Mouse (Mus musculus) forebrain, postnatal 0 days (tissue): Measurements from ENCODE around the gene Tm9sf4. TPM values are rescaled to one million over a fixed set of nuclear protein-coding genes. Genes with fewer than 3 reads are reported as not detected.

ENCODE experiments used
- ATAC-seq: fragments of 200-750 bp; cut with Nextera tagmentation; 2 replicates; pipeline ENCODE4 v1.8.0; 2017; ENCODE audit warnings: mild to moderate bottlenecking, moderate library complexity
- DNase-seq: peaks from one replicate; pipeline ENCODE4 v3.0.0-alpha.2; 2015
- H3K27ac ChIP-seq: fragments of 300-500 bp; sonication (generic); 2 replicates; pipeline ENCODE4 v1.5.1; 2014; ENCODE audit warnings: low read depth, mild to moderate bottlenecking, antibody characterized with exemption, low read length, moderate library complexity, mixed read lengths
- H3K27me3 ChIP-seq: fragments of 300-500 bp; sonication (generic); 2 replicates; pipeline ENCODE4 v1.6.1; 2014; ENCODE audit warnings: mild to moderate bottlenecking, low read length, mixed read lengths; ENCODE audit not compliant: insufficient read depth
- H3K36me3 ChIP-seq: fragments of 300-500 bp; sonication (generic); 2 replicates; pipeline ENCODE4 v1.6.1; 2014; ENCODE audit warnings: mild to moderate bottlenecking, moderate library complexity; ENCODE audit not compliant: insufficient read depth
- H3K4me1 ChIP-seq: fragments of 300-500 bp; sonication (generic); 2 replicates; pipeline ENCODE4 v1.6.1; 2014; ENCODE audit warnings: antibody characterized with exemption; ENCODE audit not compliant: insufficient read depth
- H3K4me2 ChIP-seq: fragments of 300-500 bp; sonication (generic); 2 replicates; pipeline ENCODE4 v1.6.1; 2014; ENCODE audit warnings: low read depth, mild to moderate bottlenecking, moderate library complexity
- H3K4me3 ChIP-seq: fragments of 300-500 bp; sonication (generic); 2 replicates; pipeline ENCODE4 v1.5.1; 2014; ENCODE audit warnings: low read depth, low read length, mixed read lengths
- H3K9ac ChIP-seq: fragments of 300-500 bp; sonication (generic); 2 replicates; pipeline ENCODE4 v1.6.1; 2014; ENCODE audit warnings: mild to moderate bottlenecking
- H3K9me3 ChIP-seq: fragments of 300-500 bp; sonication (generic); 2 replicates; pipeline ENCODE4 v1.6.1; 2016; ENCODE audit warnings: low read length
- CTCF ChIP-seq: sonication (generic); IDR thresholded peaks from 2 replicates; pipeline ENCODE4 v1.5.1; 2016; ENCODE audit warnings: antibody characterized with exemption, control low read depth, low read depth
- WGBS: fragments of 180-500 bp; shearing (Covaris S2); extraction: QIAGEN DNeasy Blood & Tissue Kit; methylation state at CpG from one replicate; pipeline ENCODE4 v1.1.7; 2014; 5-methylcytosine and 5-hydroxymethylcytosine counted together
- polyA plus RNA-seq: library from polyadenylated mRNA; unstranded; fragments of >200 nt; fragmentation: Nextera tagmentation; extraction: Ambion mirVana; gene quantifications from 2 replicates; pipeline ENCODE4 v1.2.1, GENCODE M21; 2015
- total RNA-seq: library from RNA; depleted of rRNA; stranded (reverse); fragments of >200 nt; gene quantifications from 2 replicates; pipeline ENCODE4 v1.2.3, GENCODE M21; 2014

The Tm9sf4 gene
- total and polyA plus RNA-seq, 2 experiments from 2014 or later: 60.4 to 69.3 TPM

DNA sequence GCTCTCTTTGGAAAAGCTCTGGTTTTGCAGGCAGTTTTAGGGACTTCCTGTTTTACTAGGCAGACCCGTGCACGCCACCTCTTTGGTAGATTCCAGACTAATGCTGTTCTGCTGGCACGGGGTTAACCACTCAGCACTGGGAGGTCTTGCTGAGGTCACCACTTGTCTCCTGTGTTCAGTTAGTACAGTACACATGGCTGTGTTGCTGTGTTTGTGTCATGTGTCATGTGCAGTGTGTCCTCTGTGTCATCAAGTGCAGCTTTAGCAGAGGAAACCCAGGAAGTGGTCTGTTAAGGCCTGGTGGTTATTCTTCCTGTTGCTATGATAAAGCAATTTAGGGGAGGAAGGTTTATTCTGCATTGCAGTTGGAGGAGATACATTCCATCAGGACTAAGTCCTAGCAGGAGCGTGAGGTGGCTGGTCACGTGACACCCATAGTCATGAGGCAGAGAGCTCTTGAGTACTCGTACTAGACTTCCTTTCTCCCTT, 53.7 kb downstream of the Tm9sf4 start:
- H3K9ac ChIP-seq: no peak overlapping the region
- H3K4me2 ChIP-seq: no peak overlapping the region
- 80% methylated on average over 6 of the region's 6 CpGs for WGBS
- H3K4me3 ChIP-seq: no peak overlapping the region
- H3K27me3 ChIP-seq: no peaks in the 10 kb centered on the region
- H3K36me3 ChIP-seq: peaks cover 8% of the 10 kb centered on the region
- no peaks in the 10 kb centered on the region for H3K4me1 ChIP-seq
- no peaks in the 10 kb centered on the region for H3K9me3 ChIP-seq
- DNase-seq: no peak
- H3K27ac ChIP-seq: no peak overlapping the region
- TF ChIP-seq CTCF: no peak
- ATAC-seq: no peak

DNA sequence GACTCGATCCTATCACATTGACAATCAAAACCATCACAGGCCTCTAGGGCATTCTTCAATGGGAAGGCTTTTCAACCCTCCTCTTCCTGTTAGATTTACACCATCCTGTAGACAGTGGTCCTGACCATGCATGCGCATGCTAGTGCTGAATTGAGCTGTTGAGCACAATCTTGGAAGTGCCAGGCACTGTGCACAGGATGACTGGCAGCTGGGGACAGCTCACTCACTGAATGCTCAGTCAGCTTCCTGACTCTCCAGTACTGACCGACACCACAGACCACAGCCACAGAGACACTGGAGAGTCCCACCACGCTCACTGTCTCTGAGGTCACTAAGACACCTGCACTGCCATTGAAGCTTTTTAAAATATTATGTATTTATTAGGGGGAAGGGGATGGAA, 54.3 kb downstream of the Tm9sf4 start:
- ATAC-seq: no peak
- no peak overlapping the region for H3K9ac ChIP-seq
- H3K27ac ChIP-seq: no peak overlapping the region
- no peak for DNase-seq
- H3K36me3 ChIP-seq: peaks cover 4% of the 10 kb centered on the region; the same call in 1 of the 2 replicates
- H3K27me3 ChIP-seq: no peaks in the 10 kb centered on the region
- no peak for TF ChIP-seq CTCF
- H3K9me3 ChIP-seq: no peaks in the 10 kb centered on the region
- WGBS: 89% methylated on average over 4 of the region's 4 CpGs
- no peak overlapping the region for H3K4me2 ChIP-seq
- H3K4me1 ChIP-seq: no peaks in the 10 kb centered on the region
- H3K4me3 ChIP-seq: no peak overlapping the region

DNA sequence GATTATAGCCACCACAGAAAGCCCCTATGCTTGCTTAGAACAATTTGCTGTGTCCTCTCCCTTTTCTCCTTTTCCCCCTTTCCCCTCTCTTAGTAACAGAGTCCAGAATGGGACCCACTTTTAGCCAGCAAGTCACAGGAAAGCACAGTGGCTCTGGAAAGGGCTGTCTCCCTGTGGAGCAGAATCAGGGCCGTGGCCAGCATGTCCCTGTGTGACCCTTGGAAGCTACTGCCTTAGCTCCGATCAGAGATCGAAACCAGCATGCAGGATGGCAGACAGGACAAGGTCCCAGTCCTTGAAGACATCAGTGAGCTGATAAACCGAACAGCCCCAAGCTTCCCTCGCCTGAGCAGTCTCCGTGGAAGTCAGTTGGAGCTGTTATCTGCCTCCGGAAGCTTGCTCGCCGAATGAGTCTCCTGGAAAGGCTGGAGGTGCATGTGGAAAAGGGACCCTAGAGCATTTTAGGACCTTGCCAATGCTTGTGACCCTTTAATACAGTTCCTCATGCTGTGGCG, 56.8 kb downstream of the Tm9sf4 start:
- no peaks in the 10 kb centered on the region for H3K36me3 ChIP-seq
- H3K4me3 ChIP-seq: no peak overlapping the region
- H3K9ac ChIP-seq: no peak overlapping the region
- DNase-seq (no peak), ATAC-seq (no peak)
- no peaks in the 10 kb centered on the region for H3K9me3 ChIP-seq
- 92% methylated on average over 10 of the region's 10 CpGs for WGBS
- no peaks in the 10 kb centered on the region for H3K27me3 ChIP-seq
- H3K4me1 ChIP-seq: no peaks in the 10 kb centered on the region
- H3K4me2 ChIP-seq: no peak overlapping the region
- no peak for TF ChIP-seq CTCF
- H3K27ac ChIP-seq: no peak overlapping the region

DNA sequence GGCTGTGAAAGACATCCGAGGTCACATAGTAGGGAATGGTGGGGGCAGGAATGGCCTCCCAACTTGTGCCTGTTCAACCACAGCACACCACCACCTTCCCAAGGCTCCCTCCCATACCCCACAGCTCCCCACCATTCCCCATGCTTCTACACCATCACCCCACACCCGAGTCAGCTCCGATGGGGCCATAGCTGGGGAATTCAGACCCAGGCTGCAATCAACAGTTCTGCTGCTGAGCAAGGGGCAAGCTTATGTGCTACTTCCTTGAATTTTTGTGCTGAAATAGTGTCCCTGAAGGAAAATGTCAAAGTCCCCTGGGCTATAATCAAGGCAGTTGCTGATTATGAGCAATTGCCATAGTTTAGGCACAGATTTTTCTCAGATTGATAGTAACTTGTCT, 57.4 kb downstream of the Tm9sf4 start:
- Histone ChIP-seq H3K4me3 (no peak overlapping the region), H3K4me1 (no peaks in the 10 kb centered on the region), H3K4me2 (no peak overlapping the region), H3K27ac (no peak overlapping the region), H3K9ac (no peak overlapping the region), H3K9me3 (no peaks in the 10 kb centered on the region), H3K27me3 (no peaks in the 10 kb centered on the region), H3K36me3 (no peaks in the 10 kb centered on the region)
- DNase-seq (no peak), ATAC-seq (no peak)
- no peak for TF ChIP-seq CTCF
- WGBS: 84% methylated on average over 3 of the region's 3 CpGs

DNA sequence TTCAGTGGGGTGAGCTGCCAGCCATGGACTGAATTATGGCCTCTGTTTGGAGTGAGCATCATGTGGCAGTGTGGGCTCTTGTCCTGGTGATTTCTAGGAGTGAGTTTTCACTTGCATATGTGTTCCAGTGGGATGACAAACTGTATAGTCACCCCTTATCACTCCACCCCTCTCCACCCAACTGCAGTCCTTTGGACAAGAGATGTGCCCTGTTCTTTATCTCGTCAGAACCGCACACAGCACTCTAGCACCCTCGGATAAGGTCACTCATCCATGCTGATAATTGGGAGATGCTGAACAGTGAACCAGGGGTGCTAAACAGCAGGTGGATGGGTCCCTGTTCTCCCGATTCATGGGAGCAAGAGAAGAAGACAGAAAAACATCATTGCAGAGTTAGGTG, 60.5 kb downstream of the Tm9sf4 start:
- no peak for TF ChIP-seq CTCF
- H3K27me3 ChIP-seq: no peaks in the 10 kb centered on the region
- H3K27ac ChIP-seq: no peak overlapping the region

DNA sequence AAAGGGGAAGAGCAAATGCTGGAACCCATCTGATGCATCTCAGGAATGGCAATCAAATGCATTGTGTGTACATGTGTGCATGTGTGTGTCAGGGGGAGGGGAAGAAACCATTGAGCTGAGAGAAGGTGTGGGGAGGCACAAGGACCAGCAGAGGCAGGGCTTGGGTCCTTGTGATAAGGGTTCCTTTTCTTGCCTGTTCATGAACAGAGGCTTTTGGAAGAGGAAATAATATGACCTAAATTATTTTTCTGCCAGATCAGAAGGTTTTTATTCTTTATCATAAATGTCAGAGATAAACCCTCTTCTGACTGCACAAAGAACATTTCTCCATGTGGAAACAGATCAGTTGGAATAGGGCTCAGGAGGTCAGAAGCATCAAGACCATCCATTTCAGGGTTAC, 61.0 kb downstream of the Tm9sf4 start:
- Histone ChIP-seq H3K4me1 (peaks cover 4% of the 10 kb centered on the region; the same call in 1 of the 2 replicates), H3K4me3 (no peak overlapping the region), H3K9me3 (no peaks in the 10 kb centered on the region), H3K36me3 (no peaks in the 10 kb centered on the region), H3K9ac (no peak overlapping the region), H3K4me2 (no peak overlapping the region), H3K27ac (no peak overlapping the region), H3K27me3 (no peaks in the 10 kb centered on the region)
- ATAC-seq: no peak
- DNase-seq: no peak
- TF ChIP-seq CTCF: no peak

More for the DNA sequence above, 60.5 kb downstream of the Tm9sf4 start:
- Histone ChIP-seq H3K4me3 (no peak overlapping the region), H3K36me3 (no peaks in the 10 kb centered on the region), H3K9me3 (no peaks in the 10 kb centered on the region), H3K4me1 (peaks cover 4% of the 10 kb centered on the region; the same call in 1 of the 2 replicates), H3K9ac (no peak overlapping the region), H3K4me2 (no peak overlapping the region)
- ATAC-seq (no peak), DNase-seq (no peak)
- WGBS: 87% methylated on average over 4 of the region's 4 CpGs

DNA sequence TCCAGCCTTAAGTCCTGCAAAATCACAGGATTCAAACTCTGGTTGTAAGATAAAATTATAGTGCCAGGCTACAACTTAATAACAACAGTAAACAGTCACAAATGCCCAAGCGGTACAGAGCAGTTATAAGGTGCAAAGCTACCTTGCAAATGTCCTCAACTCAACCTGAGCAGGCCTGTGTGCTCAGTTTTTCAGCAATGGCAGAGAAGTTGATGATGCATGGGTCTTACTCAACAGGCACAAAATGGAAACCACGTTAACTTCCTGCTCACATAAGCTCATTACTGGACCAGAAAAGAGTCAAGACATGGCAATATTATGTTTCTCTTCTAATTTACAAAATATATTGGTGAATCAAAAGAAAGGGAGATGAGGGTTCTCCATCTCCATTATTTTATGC, 61.5 kb downstream of the Tm9sf4 start:
- H3K36me3 ChIP-seq: no peaks in the 10 kb centered on the region
- H3K4me3 ChIP-seq: no peak overlapping the region
- H3K4me2 ChIP-seq: no peak overlapping the region
- ATAC-seq (no peak), DNase-seq (no peak)
- no peak overlapping the region for H3K27ac ChIP-seq
- no peaks in the 10 kb centered on the region for H3K9me3 ChIP-seq
- no peak overlapping the region for H3K9ac ChIP-seq
- peaks cover 4% of the 10 kb centered on the region; the same call in 1 of the 2 replicates for H3K4me1 ChIP-seq
- WGBS: 92% methylated on average over 2 of the region's 2 CpGs
- H3K27me3 ChIP-seq: no peaks in the 10 kb centered on the region
- TF ChIP-seq CTCF: no peak
